Mouse (Mus musculus) cortical plate, adult 2 months (tissue): ENCODE measurements around the gene BC016579. TPM values are rescaled to one million over a fixed set of nuclear protein-coding genes. Genes with fewer than 3 reads are reported as not detected.

Experiments
- H3K27ac ChIP-seq: fragments of 200-500 bp; 2 replicates; pipeline ENCODE4 v1.5.1; 2012; ENCODE audit warnings: low read length, control low read depth, inconsistent platforms; ENCODE audit not compliant: insufficient read depth
- H3K4me1 ChIP-seq: fragments of 200-500 bp; 2 replicates; pipeline ENCODE4 v1.6.1; 2011; ENCODE audit warnings: low read length; ENCODE audit not compliant: control insufficient read depth, insufficient read depth
- H3K4me3 ChIP-seq: fragments of 200-500 bp; 2 replicates; pipeline ENCODE4 v1.5.1; 2011; ENCODE audit warnings: mild to moderate bottlenecking, low read length, control low read depth; ENCODE audit not compliant: insufficient read depth
- CTCF ChIP-seq: fragments of 200-500 bp; IDR thresholded peaks from 2 replicates; pipeline ENCODE4 v1.5.1; 2011; ENCODE audit warnings: mild to moderate bottlenecking, control low read depth, low read length; ENCODE audit not compliant: insufficient read depth; ENCODE audit errors: extremely low read depth
- POLR2A ChIP-seq: fragments of 200-500 bp; IDR thresholded peaks from 2 replicates; pipeline ENCODE4 v1.6.1; 2011; ENCODE audit warnings: mild to moderate bottlenecking, low read length, control low read depth; ENCODE audit not compliant: insufficient read depth; ENCODE audit errors: extremely low read depth
- polyA plus RNA-seq: library from polyadenylated mRNA; depleted of rRNA; stranded (reverse); fragments of >200 nt; gene quantifications from 2 replicates; pipeline ENCODE4 v1.2.3, GENCODE M21; 2012

The BC016579 gene
- polyA plus RNA-seq, 1 experiment, result 0.52 TPM

GRCm38 (mm10) chr16:45676462-45676861, 22.6 kb upstream of the BC016579 start:
- Histone ChIP-seq H3K4me1 (no peaks in the 10 kb centered on the region), H3K4me3 (no peak overlapping the region), H3K27ac (no peak overlapping the region)
- TF ChIP-seq POLR2A (no peak), CTCF (peak; percentile 63)

GRCm38 (mm10) chr16:45670005-45670404, 16.1 kb upstream of the BC016579 start:
- Histone ChIP-seq H3K4me3 (no peak overlapping the region), H3K27ac (no peak overlapping the region), H3K4me1 (no peaks in the 10 kb centered on the region; the same call in 1 of the 2 replicates)
- TF ChIP-seq CTCF (no peak), POLR2A (no peak)

DNA sequence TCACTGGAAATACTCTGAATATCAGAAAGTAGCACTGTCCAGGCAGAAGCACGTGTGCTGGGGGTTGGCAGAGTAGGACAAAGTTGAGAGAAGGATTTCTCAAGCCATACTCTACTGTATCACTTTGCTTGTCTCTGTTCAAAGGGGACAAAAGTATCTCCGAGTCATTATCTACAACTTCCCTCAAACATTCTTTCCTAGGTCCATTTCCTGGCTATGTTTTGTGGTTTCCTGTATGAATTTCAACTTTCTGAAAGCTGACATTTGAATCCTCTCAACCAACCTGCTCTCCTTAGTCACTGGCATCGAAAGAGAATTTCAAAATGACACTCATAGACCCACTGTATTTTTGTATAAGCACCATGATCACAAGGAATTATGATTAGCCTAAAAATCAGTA, 14.3 kb upstream of the BC016579 start:
- TF ChIP-seq CTCF, result no peak
- no peak for TF ChIP-seq POLR2A
- no peak overlapping the region for H3K27ac ChIP-seq

DNA sequence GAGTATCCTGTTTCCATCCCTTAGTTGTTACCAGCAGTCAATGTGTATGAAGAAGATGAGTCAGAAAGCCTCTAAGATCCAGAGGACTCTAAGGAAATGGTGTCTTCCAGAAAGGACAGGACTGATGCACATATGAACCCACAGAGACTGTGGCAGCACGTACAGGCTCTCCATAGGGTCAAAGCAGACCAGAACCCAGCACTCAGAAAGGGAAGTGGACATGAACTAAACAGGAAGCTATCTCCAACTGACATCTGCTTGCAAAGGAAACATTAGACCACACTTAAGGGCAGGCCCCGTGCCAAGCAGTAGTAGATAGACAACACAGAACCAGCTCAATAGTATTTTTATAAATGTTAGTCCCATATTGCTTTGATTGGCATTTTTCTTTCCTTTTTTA, 12.3 kb upstream of the BC016579 start:
- TF ChIP-seq CTCF (no peak), POLR2A (no peak)
- Histone ChIP-seq H3K27ac (no peak overlapping the region), H3K4me1 (no peaks in the 10 kb centered on the region; the same call in 1 of the 2 replicates), H3K4me3 (no peak overlapping the region)

More for the DNA sequence above, 14.3 kb upstream of the BC016579 start:
- Histone ChIP-seq H3K4me3 (no peak overlapping the region), H3K4me1 (no peaks in the 10 kb centered on the region; the same call in 1 of the 2 replicates)

DNA sequence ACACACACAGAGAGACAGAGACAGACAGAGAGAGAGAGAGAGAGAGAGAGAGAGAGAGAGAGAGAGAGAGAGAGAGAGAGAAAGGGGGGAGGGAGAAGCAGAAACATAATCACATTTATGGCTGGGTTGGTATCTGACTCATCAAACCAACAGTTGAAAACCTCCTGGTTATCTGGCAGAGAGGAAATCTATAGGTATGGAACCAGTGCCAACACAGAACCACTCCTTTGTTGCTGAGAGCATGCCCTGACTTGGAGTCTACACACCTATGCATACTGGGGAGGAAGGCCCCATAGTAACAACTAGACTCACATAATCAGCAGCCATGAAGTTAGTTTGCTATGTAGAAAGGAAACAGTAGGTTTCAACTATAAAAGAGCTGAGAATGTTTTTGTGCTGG, 8.5 kb upstream of the BC016579 start:
- TF ChIP-seq POLR2A (no peak), CTCF (no peak)
- H3K27ac ChIP-seq, result no peak overlapping the region
- peaks cover 3% of the 10 kb centered on the region; the same call in 1 of the 2 replicates for H3K4me1 ChIP-seq
- H3K4me3 ChIP-seq, result no peak overlapping the region

DNA sequence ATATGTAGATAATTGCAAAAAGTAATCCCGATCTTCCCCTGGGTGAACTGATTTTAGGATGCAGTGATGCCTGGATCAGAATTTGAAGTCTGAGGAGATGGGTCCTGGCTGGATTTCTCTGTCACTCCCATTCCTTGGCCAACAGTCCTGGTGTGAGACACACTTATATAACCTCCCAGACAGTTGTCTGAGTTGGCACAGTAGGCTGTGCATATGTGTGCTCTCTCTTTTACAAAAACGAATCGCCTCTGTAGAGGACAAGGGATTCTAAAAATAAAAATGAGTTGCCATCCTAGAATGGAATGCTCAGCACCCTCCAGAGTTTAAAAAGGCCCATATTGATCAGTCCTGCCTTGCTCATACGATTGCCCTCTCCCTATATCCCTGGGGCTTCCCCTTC, 5.7 kb upstream of the BC016579 start:
- Histone ChIP-seq H3K27ac (peak overlapping the region; percentile 63; the same call in 1 of the 2 replicates), H3K4me1 (peaks cover 3% of the 10 kb centered on the region; the same call in 1 of the 2 replicates), H3K4me3 (no peak overlapping the region)
- no peak for TF ChIP-seq POLR2A
- no peak for TF ChIP-seq CTCF

DNA sequence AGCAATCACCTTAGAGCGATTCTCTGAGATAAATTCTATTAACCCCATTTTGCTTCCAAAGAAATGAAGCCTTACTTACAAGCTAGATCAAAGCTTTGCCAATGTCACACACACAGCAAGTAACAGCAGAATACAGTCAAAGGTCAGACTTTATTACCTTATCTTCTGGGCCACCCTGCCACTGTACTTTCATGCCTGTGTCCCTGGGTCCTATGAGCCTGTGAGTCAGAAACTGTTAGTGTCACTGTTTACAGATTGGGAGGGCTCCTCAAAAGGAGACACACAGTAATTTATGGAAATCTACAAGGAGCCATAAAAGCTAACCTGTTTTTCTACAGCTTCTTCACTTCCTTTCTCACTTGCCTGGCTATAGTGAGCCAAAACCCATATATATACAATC, 4.4 kb upstream of the BC016579 start:
- Histone ChIP-seq H3K4me1 (peaks cover 3% of the 10 kb centered on the region; the same call in 1 of the 2 replicates), H3K4me3 (no peak overlapping the region), H3K27ac (no peak overlapping the region)
- TF ChIP-seq CTCF, result no peak
- no peak for TF ChIP-seq POLR2A

DNA sequence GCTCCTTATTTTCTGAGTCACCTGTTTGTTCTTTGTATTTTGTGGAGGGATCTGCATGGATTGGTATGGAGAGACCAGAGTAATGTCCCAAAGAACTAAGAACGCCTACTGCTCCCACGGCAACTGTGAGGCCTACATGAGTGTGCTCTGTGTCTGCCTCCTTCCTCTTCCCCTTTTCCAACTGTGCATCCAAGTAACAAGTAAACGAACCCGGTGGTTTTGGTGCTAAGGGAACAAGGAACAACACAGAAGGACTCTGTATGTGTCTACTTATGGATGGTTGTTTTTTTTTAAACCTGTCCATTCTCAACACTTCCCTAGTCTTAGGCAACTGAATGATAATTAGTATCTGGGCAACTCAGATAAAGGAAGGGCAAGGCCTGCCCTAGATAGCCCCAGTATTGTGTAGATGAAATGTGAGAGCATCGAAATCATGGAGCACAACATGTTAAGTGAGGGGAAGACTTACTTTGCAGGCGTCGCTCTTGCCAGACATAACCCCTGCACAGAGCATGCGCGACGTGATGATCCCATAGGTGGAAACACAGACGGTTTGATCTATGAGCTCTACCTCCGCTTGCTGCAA, 3.8 kb upstream of the BC016579 start:
- Histone ChIP-seq H3K4me1 (peaks cover 3% of the 10 kb centered on the region; the same call in 1 of the 2 replicates), H3K4me3 (no peak overlapping the region), H3K27ac (no peak overlapping the region)
- TF ChIP-seq CTCF (no peak), POLR2A (no peak)

DNA sequence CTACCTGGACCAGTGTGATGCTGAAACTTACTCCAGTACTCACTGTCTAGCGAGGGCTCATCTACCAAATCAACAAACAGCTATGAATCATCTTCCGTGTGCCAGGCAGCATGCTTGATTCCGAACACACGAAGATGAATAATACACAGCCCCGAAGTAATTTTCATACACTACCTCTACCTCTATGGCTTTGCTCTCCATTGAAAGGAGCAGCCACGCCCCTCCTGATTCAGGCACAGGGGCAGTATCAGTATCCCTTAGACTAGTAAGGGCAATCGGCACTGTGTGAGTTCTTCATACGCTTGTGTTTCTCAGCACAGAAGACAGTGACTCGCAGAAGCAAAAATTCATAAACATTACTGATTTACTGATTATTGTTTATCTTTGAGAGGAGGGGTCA, 597 bp upstream of the BC016579 start:
- peaks cover 2% of the 10 kb centered on the region; the same call in 1 of the 2 replicates for H3K4me1 ChIP-seq
- TF ChIP-seq CTCF (no peak), POLR2A (no peak)
- no peak overlapping the region for H3K4me3 ChIP-seq
- no peak overlapping the region for H3K27ac ChIP-seq
